Mouse (Mus musculus): ENCODE data around the gene 4933407L21Rik. TPM values are rescaled to one million over a fixed set of nuclear protein-coding genes. Genes with fewer than 3 reads are reported as not detected.

4933407L21Rik gene
- polyA plus RNA-seq (2012; rRNA removed) = 0.13 and 0.16 TPM in 2 replicates

GRCm38 (mm10) chr1:85928057-85928687 is at the start of gene 4933407L21Rik:
4933407L21Rik (plus strand) TSS chr1:85928483.
- Histone ChIP-seq H3K4me1 (ENCODE audit: control insufficient read depth, insufficient read depth, insufficient read length) (no peaks in the 10 kb centered on the region), H3K36me3 (ENCODE audit: control insufficient read depth, insufficient read depth, low read length) (no peaks in the 10 kb centered on the region), H3K4me3 (ENCODE audit: extremely low read depth, insufficient read depth, insufficient read length) (no peak within 1 kb of the TSS), H3K27me3 (ENCODE audit: control insufficient read depth, insufficient read depth, low read length) (no peaks in the 10 kb centered on the region), H3K27ac (ENCODE audit: insufficient read depth, low read length) (no peak within 1 kb of the TSS)
- DNase-seq (ENCODE audit: low read depth in 1 of 2, low spot score in 2 of 2) = no peak
- 68% methylated on average over 4 of the region's 4 CpGs for whole genome bisulfite sequencing
- TF ChIP-seq CTCF (IDR thresholded peaks at IDR 0.05; ENCODE audit: extremely low read depth, insufficient read depth, insufficient read length, insufficient replicate concordance) = no peak

DNA sequence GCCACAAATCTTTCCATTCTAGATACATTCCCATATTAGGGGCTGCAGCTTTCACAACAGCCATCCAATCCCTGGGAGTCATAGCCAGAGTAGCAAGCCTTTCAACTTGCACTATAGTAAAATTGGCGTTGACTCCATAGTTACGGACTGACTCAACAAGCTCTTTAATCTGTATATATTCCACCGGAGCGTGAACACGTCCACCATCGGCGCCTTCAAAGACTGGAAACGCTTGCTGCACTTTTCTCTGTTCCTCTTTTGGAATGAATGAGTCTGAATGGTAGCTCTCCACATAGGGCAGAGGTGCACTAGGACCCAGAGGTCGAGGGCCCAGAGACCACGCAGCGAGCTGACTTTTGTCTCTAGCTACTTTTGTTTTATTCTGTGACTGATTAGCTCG is 46.3 kb upstream of the 4933407L21Rik start:
- TF ChIP-seq POLR2A (IDR thresholded peaks at IDR 0.05; ENCODE audit: low read depth, low read length) (no peak), CTCF (IDR thresholded peaks at IDR 0.05; ENCODE audit: extremely low read depth, insufficient read depth, insufficient read length, insufficient replicate concordance) (no peak)
- Histone ChIP-seq H3K27me3 (ENCODE audit: control insufficient read depth, insufficient read depth, low read length) (no peaks in the 10 kb centered on the region), H3K27ac (ENCODE audit: insufficient read depth, low read length) (no peak overlapping the region), H3K4me3 (ENCODE audit: extremely low read depth, insufficient read depth, insufficient read length) (no peak overlapping the region), H3K4me1 (ENCODE audit: control insufficient read depth, insufficient read depth, insufficient read length) (no peaks in the 10 kb centered on the region), H3K36me3 (ENCODE audit: control insufficient read depth, insufficient read depth, low read length) (no peaks in the 10 kb centered on the region)
- DNase-seq (ENCODE audit: low read depth in 1 of 2, low spot score in 2 of 2) = no peak
- WGBS = 91% methylated on average over 12 of the region's 12 CpGs

GRCm38 (mm10) chr1:85887221-85887620 is 41.1 kb upstream of the 4933407L21Rik start:
- whole genome bisulfite sequencing = 84% methylated on average over 7 of the region's 7 CpGs

GRCm38 (mm10) chr1:85894231-85894747 is 34.0 kb upstream of the 4933407L21Rik start, which contains the start of gene Itm2c:
Itm2c (plus strand) TSS chr1:85894281.
- no peaks in the 10 kb centered on the region for H3K27me3 ChIP-seq (ENCODE audit: control insufficient read depth, insufficient read depth, low read length)
- peak; percentile 26 to 71 for DNase-seq (ENCODE audit: low read depth in 1 of 2, low spot score in 2 of 2)
- peak within 1 kb of the TSS; percentile 74 for H3K4me3 ChIP-seq (ENCODE audit: extremely low read depth, insufficient read depth, insufficient read length)
- peak; percentile 26; the same call in 1 of the 2 replicates for TF ChIP-seq POLR2A (IDR thresholded peaks at IDR 0.05; ENCODE audit: low read depth, low read length)
- TF ChIP-seq CTCF (IDR thresholded peaks at IDR 0.05; ENCODE audit: extremely low read depth, insufficient read depth, insufficient read length, insufficient replicate concordance) = no peak
- H3K4me1 ChIP-seq (ENCODE audit: control insufficient read depth, insufficient read depth, insufficient read length) = peaks cover 6% of the 10 kb centered on the region; the same call in 1 of the 2 replicates
- H3K36me3 ChIP-seq (ENCODE audit: control insufficient read depth, insufficient read depth, low read length) = no peaks in the 10 kb centered on the region
- H3K27ac ChIP-seq (ENCODE audit: insufficient read depth, low read length) = peak within 1 kb of the TSS; percentile 64
- WGBS = 1% methylated on average over 34 of the region's 35 CpGs

More at GRCm38 (mm10) chr1:85887221-85887620, 41.1 kb upstream of the 4933407L21Rik start:
- H3K27me3 ChIP-seq (ENCODE audit: control insufficient read depth, insufficient read depth, low read length) = no peaks in the 10 kb centered on the region
- no peak for DNase-seq (ENCODE audit: low read depth in 1 of 2, low spot score in 2 of 2)
- no peak overlapping the region for H3K27ac ChIP-seq (ENCODE audit: insufficient read depth, low read length)
- no peak for TF ChIP-seq CTCF (IDR thresholded peaks at IDR 0.05; ENCODE audit: extremely low read depth, insufficient read depth, insufficient read length, insufficient replicate concordance)
- TF ChIP-seq POLR2A (IDR thresholded peaks at IDR 0.05; ENCODE audit: low read depth, low read length) = no peak
- no peak overlapping the region for H3K4me3 ChIP-seq (ENCODE audit: extremely low read depth, insufficient read depth, insufficient read length)
- H3K4me1 ChIP-seq (ENCODE audit: control insufficient read depth, insufficient read depth, insufficient read length) = no peaks in the 10 kb centered on the region
- no peaks in the 10 kb centered on the region for H3K36me3 ChIP-seq (ENCODE audit: control insufficient read depth, insufficient read depth, low read length)

DNA sequence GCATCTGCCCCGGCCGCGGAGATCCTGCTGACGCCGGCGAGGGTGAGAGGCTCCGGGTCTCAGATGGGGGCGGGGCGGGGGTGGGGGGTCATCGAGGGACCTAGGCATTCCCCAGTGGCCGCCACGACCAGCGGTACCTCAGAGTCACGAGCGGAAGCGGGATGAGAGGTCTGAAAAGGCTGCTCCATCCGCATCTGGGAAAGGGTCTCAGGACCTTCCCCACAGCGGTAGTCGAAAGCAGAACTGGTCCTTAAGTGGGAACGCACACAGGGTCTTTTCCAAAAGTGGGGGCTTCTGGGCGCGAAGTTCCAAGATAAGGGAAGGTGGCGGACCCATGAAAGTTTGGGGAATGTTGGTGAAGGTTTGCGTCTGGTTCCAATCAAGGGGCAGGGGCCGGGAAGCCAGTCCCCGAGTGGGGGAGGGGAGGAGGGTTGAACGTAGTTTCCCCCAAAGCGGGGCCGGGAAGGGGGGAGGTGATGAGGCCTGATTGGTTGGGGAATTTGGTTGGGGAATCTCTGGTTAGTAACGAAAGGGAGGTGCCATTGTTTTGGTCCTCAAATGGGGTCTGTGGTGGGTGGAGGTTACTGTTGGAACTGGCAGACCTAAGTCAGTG is 33.4 kb upstream of the 4933407L21Rik start:
- 2% methylated on average over 30 of the region's 30 CpGs for WGBS
- Histone ChIP-seq H3K4me1 (ENCODE audit: control insufficient read depth, insufficient read depth, insufficient read length) (peaks cover 6% of the 10 kb centered on the region; the same call in 1 of the 2 replicates), H3K36me3 (ENCODE audit: control insufficient read depth, insufficient read depth, low read length) (no peaks in the 10 kb centered on the region), H3K4me3 (ENCODE audit: extremely low read depth, insufficient read depth, insufficient read length) (peak overlapping the region; percentile 74), H3K27me3 (ENCODE audit: control insufficient read depth, insufficient read depth, low read length) (no peaks in the 10 kb centered on the region), H3K27ac (ENCODE audit: insufficient read depth, low read length) (peak overlapping the region; percentile 64)
- TF ChIP-seq POLR2A (IDR thresholded peaks at IDR 0.05; ENCODE audit: low read depth, low read length) (no peak), CTCF (IDR thresholded peaks at IDR 0.05; ENCODE audit: extremely low read depth, insufficient read depth, insufficient read length, insufficient replicate concordance) (no peak)
- DNase-seq (ENCODE audit: low read depth in 1 of 2, low spot score in 2 of 2) = no peak

GRCm38 (mm10) chr1:85895391-85895837 is 32.9 kb upstream of the 4933407L21Rik start:
- Histone ChIP-seq H3K27me3 (ENCODE audit: control insufficient read depth, insufficient read depth, low read length) (no peaks in the 10 kb centered on the region), H3K4me3 (ENCODE audit: extremely low read depth, insufficient read depth, insufficient read length) (peak overlapping the region; percentile 74), H3K27ac (ENCODE audit: insufficient read depth, low read length) (peak overlapping the region; percentile 64; the same call in 1 of the 2 replicates), H3K4me1 (ENCODE audit: control insufficient read depth, insufficient read depth, insufficient read length) (peaks cover 6% of the 10 kb centered on the region; the same call in 1 of the 2 replicates), H3K36me3 (ENCODE audit: control insufficient read depth, insufficient read depth, low read length) (no peaks in the 10 kb centered on the region)
- WGBS = 7% methylated on average over 15 of the region's 15 CpGs
- TF ChIP-seq CTCF (IDR thresholded peaks at IDR 0.05; ENCODE audit: extremely low read depth, insufficient read depth, insufficient read length, insufficient replicate concordance) = peak; percentile 48; the same call in 1 of the 2 replicates
- no peak for TF ChIP-seq POLR2A (IDR thresholded peaks at IDR 0.05; ENCODE audit: low read depth, low read length)
- peak; percentile 56 to 58 for DNase-seq (ENCODE audit: low read depth in 1 of 2, low spot score in 2 of 2)
